Mouse (Mus musculus) CH12.LX (cell line): Measurements from ENCODE around the gene Foxo1. TPM values are rescaled to one million over a fixed set of nuclear protein-coding genes. Genes with fewer than 3 reads are reported as not detected.

Source experiments
- DNase-seq: peaks from one replicate; pipeline ENCODE4 v3.0.0-alpha.2; 2013; ENCODE audit errors: extremely low read depth
- H3K27ac ChIP-seq: 2 replicates; pipeline ENCODE4 v1.5.1; 2012; ENCODE audit warnings: low read depth, mild to moderate bottlenecking, control low read depth, moderate library complexity; ENCODE audit not compliant: insufficient read depth
- H3K27me3 ChIP-seq: replicated peaks from 2 replicates; pipeline ENCODE3; 2012; ENCODE audit warnings: inconsistent platforms
- H3K36me3 ChIP-seq, 2 experiments: replicated peaks in 1 of 2; 2 replicates each; pipeline versions ENCODE3 to v1.6.1; 2012; ENCODE audit warnings: inconsistent platforms in 1 of 2, low read length in 1 of 2, mild to moderate bottlenecking in 1 of 2, mixed read lengths in 1 of 2, moderate library complexity in 1 of 2; ENCODE audit not compliant: control insufficient read depth in 1 of 2, insufficient read depth in 1 of 2
- H3K4me1 ChIP-seq, 2 experiments: 2 replicates each; pipeline ENCODE4 v1.6.1; 2012; ENCODE audit warnings: inconsistent platforms in 1 of 2, moderate library complexity in 1 of 2; ENCODE audit not compliant: insufficient read depth in 2 of 2, control insufficient read depth in 1 of 2
- H3K4me2 ChIP-seq: 2 replicates; pipeline ENCODE4 v1.6.1; 2012; ENCODE audit warnings: low read depth, mild to moderate bottlenecking, control low read depth; ENCODE audit not compliant: poor library complexity, insufficient read depth, severe bottlenecking
- H3K4me3 ChIP-seq, 3 experiments: fragments of 150-350 bp in 1 of 3; sonication (generic) in 1 of 3; replicated peaks in 1 of 3; 2 replicates each; pipeline versions ENCODE3 to v1.5.1; 2011 to 2012; ENCODE audit warnings: low read depth in 2 of 3, low read length in 2 of 3, mild to moderate bottlenecking in 2 of 3, moderate library complexity in 2 of 3, control low read depth in 1 of 3, improper control_type of control experiment in 1 of 3, inconsistent platforms in 1 of 3, mixed read lengths in 1 of 3; ENCODE audit not compliant: poor library complexity in 1 of 3
- H3K79me2 ChIP-seq: replicated peaks from 2 replicates; pipeline ENCODE4 v1.6.1; 2012; ENCODE audit warnings: mild to moderate bottlenecking, moderate library complexity; ENCODE audit not compliant: control insufficient read depth, poor library complexity, insufficient read depth, severe bottlenecking; ENCODE audit errors: extremely low read depth
- H3K9ac ChIP-seq: 2 replicates; pipeline ENCODE4 v1.6.1; 2012; ENCODE audit warnings: low read depth, mild to moderate bottlenecking, control low read depth, moderate library complexity; ENCODE audit not compliant: insufficient read depth
- H3K9me3 ChIP-seq: replicated peaks from 2 replicates; pipeline ENCODE3; 2012; ENCODE audit warnings: low read length, inconsistent platforms, mixed read lengths
- BHLHE40 ChIP-seq: IDR thresholded peaks from 2 replicates; pipeline ENCODE4 v1.6.1; 2011; ENCODE audit warnings: mild to moderate bottlenecking, low read depth, low read length, improper control_type of control experiment
- CHD1 ChIP-seq: IDR thresholded peaks from 2 replicates; pipeline ENCODE4 v1.6.1; 2012; ENCODE audit warnings: low read depth, low read length, improper control_type of control experiment, inconsistent platforms
- EP300 ChIP-seq: IDR thresholded peaks from 2 replicates; pipeline ENCODE4 v1.6.1; 2011; ENCODE audit warnings: low read length, improper control_type of control experiment
- GABPA ChIP-seq: IDR thresholded peaks from 2 replicates; pipeline ENCODE4 v1.6.1; 2012; ENCODE audit warnings: low read depth, low read length, improper control_type of control experiment, inconsistent platforms; ENCODE audit not compliant: insufficient replicate concordance
- HCFC1 ChIP-seq: IDR thresholded peaks from 2 replicates; pipeline ENCODE4 v1.6.1; 2012; ENCODE audit warnings: low read depth, mild to moderate bottlenecking, inconsistent platforms, low read length, improper control_type of control experiment
- IRF4 ChIP-seq: IDR thresholded peaks from 2 replicates; pipeline ENCODE4 v1.6.1; 2014; ENCODE audit warnings: low read depth, mild to moderate bottlenecking, inconsistent platforms, low read length, improper control_type of control experiment
- JUND ChIP-seq: conservative IDR thresholded peaks from 2 replicates; pipeline ENCODE4 v1.6.1; 2011; ENCODE audit warnings: low read depth, low read length, improper control_type of control experiment
- KAT2A ChIP-seq: IDR thresholded peaks from 2 replicates; pipeline ENCODE4 v1.6.1; 2012; ENCODE audit warnings: low read length, improper control_type of control experiment, inconsistent platforms; ENCODE audit not compliant: insufficient replicate concordance
- MAX ChIP-seq: IDR thresholded peaks from 2 replicates; pipeline ENCODE4 v1.6.1; 2011; ENCODE audit warnings: low read length, improper control_type of control experiment
- MAZ ChIP-seq: IDR thresholded peaks from 2 replicates; pipeline ENCODE4 v1.6.1; 2012; ENCODE audit warnings: low read depth, mild to moderate bottlenecking, inconsistent platforms, low read length, improper control_type of control experiment, moderate library complexity
- MEF2A ChIP-seq: IDR thresholded peaks from 2 replicates; pipeline ENCODE4 v1.6.1; 2014; ENCODE audit warnings: low read depth, mild to moderate bottlenecking, inconsistent platforms, low read length, improper control_type of control experiment, borderline replicate concordance
- MXI1 ChIP-seq: IDR thresholded peaks from 2 replicates; pipeline ENCODE4 v1.6.1; 2011; ENCODE audit warnings: mild to moderate bottlenecking, low read depth, low read length, improper control_type of control experiment
- MYC ChIP-seq: IDR thresholded peaks from 2 replicates; pipeline ENCODE4 v1.6.1; 2011; ENCODE audit warnings: low read depth, mild to moderate bottlenecking, improper control_type of control experiment, low read length
- NELFE ChIP-seq: IDR thresholded peaks from 2 replicates; pipeline ENCODE4 v1.6.1; 2011; ENCODE audit warnings: low read depth, low read length, improper control_type of control experiment
- NRF1 ChIP-seq: IDR thresholded peaks from 2 replicates; pipeline ENCODE4 v1.6.1; 2014; ENCODE audit warnings: low read depth, mild to moderate bottlenecking, inconsistent platforms, low read length, improper control_type of control experiment, moderate library complexity
- SIN3A ChIP-seq: IDR thresholded peaks from 2 replicates; pipeline ENCODE4 v1.6.1; 2012; ENCODE audit warnings: low read length, improper control_type of control experiment, inconsistent platforms
- TBP ChIP-seq: conservative IDR thresholded peaks from 2 replicates; pipeline ENCODE4 v1.6.1; 2011; ENCODE audit warnings: low read depth, low read length, improper control_type of control experiment
- TCF12 ChIP-seq: IDR thresholded peaks from 2 replicates; pipeline ENCODE4 v1.6.1; 2014; ENCODE audit warnings: low read depth, mild to moderate bottlenecking, inconsistent platforms, low read length, improper control_type of control experiment
- USF1 ChIP-seq: IDR thresholded peaks from 2 replicates; pipeline ENCODE4 v1.6.1; 2014; ENCODE audit warnings: low read depth, mild to moderate bottlenecking, inconsistent platforms, low read length, improper control_type of control experiment
- USF2 ChIP-seq: conservative IDR thresholded peaks from 2 replicates; pipeline ENCODE4 v1.6.1; 2011; ENCODE audit warnings: low read depth, low read length, improper control_type of control experiment
- ZKSCAN1 ChIP-seq: IDR thresholded peaks from 2 replicates; pipeline ENCODE4 v1.6.1; 2012; ENCODE audit warnings: low read depth, inconsistent platforms, low read length, improper control_type of control experiment, borderline replicate concordance
- ZMIZ1 ChIP-seq: IDR thresholded peaks from 2 replicates; pipeline ENCODE4 v1.6.1; 2012; ENCODE audit warnings: low read depth, mild to moderate bottlenecking, inconsistent platforms, low read length, improper control_type of control experiment
- ZNF384 ChIP-seq: IDR thresholded peaks from 2 replicates; pipeline ENCODE4 v1.6.1; 2012; ENCODE audit warnings: low read depth, low read length, improper control_type of control experiment, inconsistent platforms
- dilution Hi-C: fragments of 300-500 bp; cut with MboI; formaldehyde crosslinking; loops from 2 replicates; pipeline ENCODE4 v1.14.3; 2020; ENCODE audit warnings: low sequenced_read_pairs; ENCODE audit not compliant: extremely low pct_unique_long_range_greater_than_20kb, extremely low pct_ligation_motif_present
- in situ Hi-C: fragments of 300-500 bp; cut with MboI; formaldehyde crosslinking; loops from 3 replicates; pipeline ENCODE4 v1.14.3; 2019; ENCODE audit warnings: low sequenced_read_pairs, low pct_ligation_motif_present, low pct_unique_long_range_greater_than_20kb, mixed read lengths
- polyA plus RNA-seq: library from polyadenylated mRNA; unstranded; fragments of >175 nt; gene quantifications from 2 replicates; pipeline ENCODE4 v1.2.1, GENCODE M21; 2012; ENCODE audit warnings: low read depth; ENCODE audit not compliant: insufficient read length
- total RNA-seq, 2 experiments: library from RNA; depleted of rRNA; stranded (reverse); fragments of 300-350 nt in 1 of 2; fragments of >200 nt in 1 of 2; gene quantifications; 2 replicates each; pipeline ENCODE4 v1.2.3; 2012 to 2014

The Foxo1 gene
- total and polyA plus RNA-seq, 3 experiments, result 0.79 to 6.9 (median 1.2) TPM

DNA sequence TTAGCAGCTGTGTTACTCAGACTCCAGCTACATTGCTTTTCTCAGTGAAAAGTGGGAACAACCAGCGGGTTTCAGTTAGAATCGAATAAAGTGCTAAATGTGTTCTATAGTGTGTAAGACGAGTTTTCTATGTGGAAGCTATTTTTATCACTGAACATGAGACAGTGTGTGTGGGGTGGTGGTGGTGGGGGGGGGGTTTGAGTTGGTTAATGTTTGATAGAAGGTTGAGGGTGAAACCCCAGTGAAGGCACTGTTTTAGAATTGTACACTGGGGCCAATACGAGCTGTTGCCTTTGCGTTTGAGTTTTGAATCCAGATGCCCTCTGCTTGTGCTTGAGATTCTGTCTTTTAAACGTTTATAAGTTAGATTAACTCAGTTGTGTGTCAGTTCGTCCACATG is 24.4 kb downstream of the Foxo1 start:
- Histone ChIP-seq H3K9me3 (no peaks in the 10 kb centered on the region), H3K79me2 (peaks cover 26% of the 10 kb centered on the region), H3K27me3 (no peaks in the 10 kb centered on the region), H3K4me2 (no peak overlapping the region), H3K4me3 (no peak overlapping the region), H3K9ac (no peak overlapping the region), H3K36me3 (peaks cover 0 to 15% of the 10 kb centered on the region in 2 experiments), H3K4me1 (peaks cover 15 to 58% of the 10 kb centered on the region in 2 experiments), H3K27ac (no peak overlapping the region)
- no peak for DNase-seq
- TF ChIP-seq BHLHE40 (no peak), TBP (no peak), ZNF384 (no peak), HCFC1 (no peak), MYC (no peak), ZKSCAN1 (no peak), JUND (no peak), EP300 (no peak), KAT2A (no peak), NELFE (no peak), MEF2A (no peak), USF2 (no peak), SIN3A (no peak), NRF1 (no peak)
- in situ Hi-C loops, result no loop called here
- dilution Hi-C loops, result no loop called here

DNA sequence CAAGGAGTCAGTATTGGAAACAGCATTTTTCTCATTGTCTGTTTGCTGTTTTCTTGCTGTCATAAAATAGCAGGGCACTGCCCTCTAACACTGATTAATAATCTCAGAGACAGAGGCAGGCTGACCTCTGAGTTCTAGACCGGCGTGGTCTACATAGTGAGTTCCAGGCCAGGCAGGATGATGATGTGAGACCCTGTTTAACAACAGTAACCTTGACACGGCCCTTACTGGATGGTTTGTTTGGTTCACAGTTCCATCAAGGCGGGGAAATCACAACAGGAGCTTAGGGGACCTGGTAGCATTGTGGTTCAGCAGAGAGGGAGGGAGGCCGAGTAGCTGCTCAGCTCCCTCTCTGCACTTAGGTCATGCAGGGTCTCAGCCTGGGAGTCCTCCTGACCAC is 25.8 kb downstream of the Foxo1 start:
- H3K9me3 ChIP-seq, result no peaks in the 10 kb centered on the region
- TF ChIP-seq GABPA, result no peak
- TF ChIP-seq MAX, result no peak
- TF ChIP-seq ZMIZ1, result no peak
- TF ChIP-seq NRF1, result no peak
- no peak for TF ChIP-seq USF2
- TF ChIP-seq MAZ, result no peak
- no peak for TF ChIP-seq MYC
- TF ChIP-seq NELFE, result no peak
- TF ChIP-seq SIN3A, result no peak
- no peak for TF ChIP-seq ZNF384
- no peak for TF ChIP-seq USF1
- no peak for TF ChIP-seq IRF4
- no peak for TF ChIP-seq MXI1
- no peak for TF ChIP-seq HCFC1
- TF ChIP-seq TCF12, result no peak
- TF ChIP-seq CHD1, result no peak
- TF ChIP-seq, all 38 proteins: peak for 0
- H3K27ac ChIP-seq, result no peak overlapping the region
- no peak overlapping the region for H3K9ac ChIP-seq
- dilution Hi-C loops (no loop called here), in situ Hi-C loops (no loop called here)
- no peak overlapping the region for H3K4me3 ChIP-seq
- no peak for DNase-seq
- H3K27me3 ChIP-seq, result no peaks in the 10 kb centered on the region
- H3K79me2 ChIP-seq, result peaks cover 20% of the 10 kb centered on the region
- H3K4me2 ChIP-seq, result no peak overlapping the region
- H3K4me1 ChIP-seq, result peaks cover 22 to 68% of the 10 kb centered on the region in 2 experiments
- H3K36me3 ChIP-seq, result peaks cover 0 to 12% of the 10 kb centered on the region in 2 experiments
